Mouse (Mus musculus) hindbrain, embryonic 15.5 days (tissue): Measurements from ENCODE around the gene Crmp1. TPM values are rescaled to one million over a fixed set of nuclear protein-coding genes. Genes with fewer than 3 reads are reported as not detected.
A peak's percentile ranks its signal among the peaks of the same experiment; 100 is the strongest.

ENCODE experiments used
- ATAC-seq: fragments of 200-750 bp; cut with Nextera tagmentation; 2 replicates; pipeline ENCODE4 v1.8.0; 2017; ENCODE audit warnings: low read depth, moderate number of reproducible peaks, moderate TSS enrichment; ENCODE audit not compliant: low FRiP score
- H3K27ac ChIP-seq: fragments of 300-500 bp; sonication (generic); replicated peaks from 2 replicates; pipeline ENCODE4 v1.5.1; 2015; ENCODE audit warnings: mild to moderate bottlenecking, inconsistent platforms
- H3K27me3 ChIP-seq: fragments of 300-500 bp; sonication (generic); 2 replicates; pipeline ENCODE4 v1.6.1; 2015; ENCODE audit warnings: control low read depth, inconsistent platforms
- H3K36me3 ChIP-seq: fragments of 300-500 bp; sonication (generic); 2 replicates; pipeline ENCODE4 v1.6.1; 2015; ENCODE audit warnings: control low read depth, inconsistent platforms
- H3K4me1 ChIP-seq: fragments of 300-500 bp; sonication (generic); replicated peaks from 2 replicates; pipeline ENCODE4 v1.6.1; 2015; ENCODE audit warnings: control low read depth, inconsistent platforms
- H3K4me2 ChIP-seq: fragments of 300-500 bp; sonication (generic); 2 replicates; pipeline ENCODE4 v1.6.1; 2015; ENCODE audit warnings: moderate library complexity, mild to moderate bottlenecking, inconsistent platforms
- H3K4me3 ChIP-seq: fragments of 300-500 bp; sonication (generic); 2 replicates; pipeline ENCODE4 v1.5.1; 2015; ENCODE audit warnings: mild to moderate bottlenecking, inconsistent platforms
- H3K9ac ChIP-seq: fragments of 300-500 bp; sonication (generic); 2 replicates; pipeline ENCODE4 v1.6.1; 2015; ENCODE audit warnings: inconsistent platforms
- H3K9me3 ChIP-seq: fragments of 300-500 bp; sonication (generic); 2 replicates; pipeline ENCODE4 v1.6.1; 2016; ENCODE audit warnings: control low read depth, inconsistent platforms
- WGBS: fragments of 180-500 bp; shearing (Covaris S2); methylation state at CpG from one replicate; pipeline ENCODE4 v1.1.7; 2015; 5-methylcytosine and 5-hydroxymethylcytosine counted together
- polyA plus RNA-seq: library from polyadenylated mRNA; unstranded; fragments of >200 nt; fragmentation: Nextera tagmentation; extraction: Ambion mirVana; gene quantifications from 2 replicates; pipeline ENCODE4 v1.2.1, GENCODE M21; 2015

The Crmp1 gene
- polyA plus RNA-seq, 1 experiment from 2014 or later, result 959 TPM

GRCm38 (mm10) chr5:37256823-37257222, 15.1 kb downstream of the Crmp1 start:
- Histone ChIP-seq H3K9me3 (no peaks in the 10 kb centered on the region), H3K4me1 (peaks cover 76% of the 10 kb centered on the region), H3K27ac (no peak overlapping the region), H3K4me3 (no peak overlapping the region), H3K4me2 (no peak overlapping the region), H3K9ac (no peak overlapping the region), H3K27me3 (no peaks in the 10 kb centered on the region), H3K36me3 (peaks cover 4% of the 10 kb centered on the region; the same call in 1 of the 2 replicates)
- no peak for ATAC-seq
- 62% methylated on average over 7 of the region's 7 CpGs for WGBS

- no peak overlapping the region for H3K9ac ChIP-seq
- no peak for ATAC-seq
- no peak overlapping the region for H3K4me3 ChIP-seq
- H3K4me1 ChIP-seq, result peaks cover 74% of the 10 kb centered on the region
- no peaks in the 10 kb centered on the region for H3K9me3 ChIP-seq
- no peaks in the 10 kb centered on the region for H3K27me3 ChIP-seq
- H3K36me3 ChIP-seq, result peaks cover 4% of the 10 kb centered on the region; the same call in 1 of the 2 replicates
- no peak overlapping the region for H3K27ac ChIP-seq
- WGBS, result 59% methylated on average over 5 of the region's 5 CpGs
- H3K4me2 ChIP-seq, result no peak overlapping the region
Measured at GRCm38 (mm10) chr5:37257243-37257642, 15.5 kb downstream of the Crmp1 start.

GRCm38 (mm10) chr5:37261734-37262133, 20.0 kb downstream of the Crmp1 start:
- Histone ChIP-seq H3K36me3 (peaks cover 15% of the 10 kb centered on the region), H3K9me3 (no peaks in the 10 kb centered on the region), H3K4me3 (no peak overlapping the region), H3K9ac (no peak overlapping the region), H3K27ac (no peak overlapping the region), H3K4me2 (no peak overlapping the region), H3K27me3 (no peaks in the 10 kb centered on the region), H3K4me1 (peaks cover 56% of the 10 kb centered on the region)
- WGBS, result 35% methylated on average over 5 of the region's 5 CpGs
- ATAC-seq, result 0 out of 2 replicates have a peak, but pooled peaks have one; percentile 21

GRCm38 (mm10) chr5:37263816-37264215, 22.1 kb downstream of the Crmp1 start:
- H3K4me1 ChIP-seq, result peaks cover 35% of the 10 kb centered on the region
- H3K4me3 ChIP-seq, result no peak overlapping the region
- peaks cover 30% of the 10 kb centered on the region for H3K36me3 ChIP-seq
- H3K9me3 ChIP-seq, result no peaks in the 10 kb centered on the region
- no peaks in the 10 kb centered on the region for H3K27me3 ChIP-seq
- H3K4me2 ChIP-seq, result no peak overlapping the region
- no peak for ATAC-seq
- peak overlapping the region; percentile 20; the same call in 1 of the 2 replicates for H3K27ac ChIP-seq
- no peak overlapping the region for H3K9ac ChIP-seq
- WGBS, result 61% methylated on average over 6 of the region's 6 CpGs

- H3K4me3 ChIP-seq, result no peak overlapping the region
- H3K36me3 ChIP-seq, result peaks cover 93% of the 10 kb centered on the region
- WGBS, result 92% methylated on average over 11 of the region's 11 CpGs
- no peak overlapping the region for H3K9ac ChIP-seq
- H3K9me3 ChIP-seq, result no peaks in the 10 kb centered on the region
- ATAC-seq, result no peak
- no peak overlapping the region for H3K4me2 ChIP-seq
- H3K27ac ChIP-seq, result no peak overlapping the region
- no peaks in the 10 kb centered on the region for H3K27me3 ChIP-seq
- H3K4me1 ChIP-seq, result no peaks in the 10 kb centered on the region
Measured at GRCm38 (mm10) chr5:37281021-37281420, 39.3 kb downstream of the Crmp1 start.

- no peak overlapping the region for H3K27ac ChIP-seq
- H3K9me3 ChIP-seq, result no peaks in the 10 kb centered on the region
- H3K36me3 ChIP-seq, result peaks cover 87% of the 10 kb centered on the region
- H3K4me2 ChIP-seq, result no peak overlapping the region
- H3K9ac ChIP-seq, result no peak overlapping the region
- 73% methylated on average over 3 of the region's 3 CpGs for WGBS
- H3K4me3 ChIP-seq, result no peak overlapping the region
- peak; percentile 44 for ATAC-seq
- H3K4me1 ChIP-seq, result no peaks in the 10 kb centered on the region; the same call in 1 of the 2 replicates
- no peaks in the 10 kb centered on the region for H3K27me3 ChIP-seq
Measured at GRCm38 (mm10) chr5:37288374-37288773, 46.6 kb downstream of the Crmp1 start.

- 20% methylated on average over 3 of the region's 3 CpGs for WGBS
- H3K4me3 ChIP-seq, result no peak overlapping the region
- no peaks in the 10 kb centered on the region for H3K27me3 ChIP-seq
- no peak overlapping the region for H3K9ac ChIP-seq
- no peaks in the 10 kb centered on the region; the same call in 1 of the 2 replicates for H3K4me1 ChIP-seq
- H3K27ac ChIP-seq, result 0 out of 2 replicates have a peak overlapping the region, but pooled peaks have one; percentile 16
- peak; percentile 25; the same call in 1 of the 2 replicates for ATAC-seq
- H3K4me2 ChIP-seq, result no peak overlapping the region
- H3K36me3 ChIP-seq, result peaks cover 78% of the 10 kb centered on the region
- no peaks in the 10 kb centered on the region for H3K9me3 ChIP-seq
Measured at GRCm38 (mm10) chr5:37289236-37289635, 47.5 kb downstream of the Crmp1 start.

- ATAC-seq, result no peak
- H3K27ac ChIP-seq, result no peak overlapping the region
- no peak overlapping the region for H3K4me3 ChIP-seq
- H3K4me1 ChIP-seq, result no peaks in the 10 kb centered on the region; the same call in 1 of the 2 replicates
- no peak overlapping the region for H3K9ac ChIP-seq
- H3K36me3 ChIP-seq, result peaks cover 63% of the 10 kb centered on the region
- no peak overlapping the region for H3K4me2 ChIP-seq
- H3K27me3 ChIP-seq, result no peaks in the 10 kb centered on the region
- 73% methylated on average over 9 of the region's 9 CpGs for WGBS
- H3K9me3 ChIP-seq, result no peaks in the 10 kb centered on the region
Measured at GRCm38 (mm10) chr5:37290983-37291382, 49.2 kb downstream of the Crmp1 start.

- Histone ChIP-seq H3K27ac (no peak overlapping the region), H3K4me2 (no peak overlapping the region), H3K4me3 (no peak overlapping the region), H3K27me3 (no peaks in the 10 kb centered on the region), H3K36me3 (peaks cover 9% of the 10 kb centered on the region), H3K9me3 (no peaks in the 10 kb centered on the region), H3K9ac (no peak overlapping the region), H3K4me1 (no peaks in the 10 kb centered on the region)
- peak; percentile 20; the same call in 1 of the 2 replicates for ATAC-seq
- WGBS, result 66% methylated on average over 10 of the region's 10 CpGs
Measured at GRCm38 (mm10) chr5:37296717-37297116, 55.0 kb downstream of the Crmp1 start.

- Histone ChIP-seq H3K4me1 (no peaks in the 10 kb centered on the region), H3K4me2 (no peak overlapping the region), H3K9ac (no peak overlapping the region), H3K9me3 (no peaks in the 10 kb centered on the region), H3K27ac (no peak overlapping the region), H3K4me3 (no peak overlapping the region), H3K27me3 (no peaks in the 10 kb centered on the region), H3K36me3 (no peaks in the 10 kb centered on the region)
- no peak for ATAC-seq
- 35% methylated on average over 7 of the region's 7 CpGs for WGBS
Measured at GRCm38 (mm10) chr5:37298370-37298769, 56.6 kb downstream of the Crmp1 start.

GRCm38 (mm10) chr5:37310026-37310425, 68.3 kb downstream of the Crmp1 start:
- 74% methylated on average over 9 of the region's 9 CpGs for WGBS
- H3K4me2 ChIP-seq, result no peak overlapping the region
- no peak overlapping the region for H3K9ac ChIP-seq
- peaks cover 10% of the 10 kb centered on the region for H3K36me3 ChIP-seq
- no peak overlapping the region for H3K4me3 ChIP-seq
- no peaks in the 10 kb centered on the region for H3K4me1 ChIP-seq
- no peaks in the 10 kb centered on the region for H3K9me3 ChIP-seq
- no peaks in the 10 kb centered on the region for H3K27me3 ChIP-seq
- H3K27ac ChIP-seq, result 0 out of 2 replicates have a peak overlapping the region, but pooled peaks have one; percentile 15
- ATAC-seq, result no peak

GRCm38 (mm10) chr5:37312980-37313722, 71.4 kb downstream of the Crmp1 start:
- no peak overlapping the region for H3K4me3 ChIP-seq
- ATAC-seq, result no peak
- H3K4me1 ChIP-seq, result no peaks in the 10 kb centered on the region
- 91% methylated on average over 12 of the region's 12 CpGs for WGBS
- H3K27ac ChIP-seq, result no peak overlapping the region
- no peaks in the 10 kb centered on the region for H3K27me3 ChIP-seq
- H3K9ac ChIP-seq, result no peak overlapping the region
- H3K4me2 ChIP-seq, result no peak overlapping the region
- peaks cover 20% of the 10 kb centered on the region for H3K36me3 ChIP-seq
- peaks cover 9% of the 10 kb centered on the region; the same call in 1 of the 2 replicates for H3K9me3 ChIP-seq
